Mouse (Mus musculus) thymus, adult 2 months (tissue): ENCODE data around the gene Gm20388. TPM values are rescaled to one million over a fixed set of nuclear protein-coding genes. Genes with fewer than 3 reads are reported as not detected.

Experiments used
- DNase-seq: peaks from one replicate; pipeline ENCODE4 v3.0.0; 2021
- H3K27ac ChIP-seq: fragments of 200-500 bp; 2 replicates; pipeline ENCODE4 v1.5.1; 2012; ENCODE audit warnings: low read length, control low read depth; ENCODE audit not compliant: control insufficient read depth, insufficient read depth
- H3K27me3 ChIP-seq: fragments of 200-500 bp; 2 replicates; pipeline ENCODE4 v1.6.1; 2012; ENCODE audit warnings: mild to moderate bottlenecking, low read length, moderate library complexity, mixed read lengths; ENCODE audit not compliant: control insufficient read depth, insufficient read depth
- H3K36me3 ChIP-seq: fragments of 200-500 bp; 2 replicates; pipeline ENCODE4 v1.6.1; 2012; ENCODE audit warnings: mild to moderate bottlenecking, low read length, moderate library complexity; ENCODE audit not compliant: control insufficient read depth, insufficient read depth
- H3K4me1 ChIP-seq: fragments of 200-500 bp; replicated peaks from 2 replicates; pipeline ENCODE4 v1.6.1; 2012; ENCODE audit warnings: low read length; ENCODE audit not compliant: control insufficient read depth, insufficient read depth
- H3K4me3 ChIP-seq: fragments of 200-500 bp; 2 replicates; pipeline ENCODE4 v1.5.1; 2012; ENCODE audit warnings: mild to moderate bottlenecking, low read length, control low read depth, moderate library complexity; ENCODE audit not compliant: control insufficient read depth, insufficient read depth
- CTCF ChIP-seq: fragments of 200-500 bp; IDR thresholded peaks from 2 replicates; pipeline ENCODE4 v1.5.1; 2012; ENCODE audit warnings: mild to moderate bottlenecking, control low read depth, low read length, moderate library complexity, borderline replicate concordance; ENCODE audit not compliant: control insufficient read depth, poor library complexity, insufficient read depth; ENCODE audit errors: extremely low read depth
- POLR2A ChIP-seq: fragments of 200-500 bp; IDR thresholded peaks from 2 replicates; pipeline ENCODE4 v1.6.1; 2012; ENCODE audit warnings: mild to moderate bottlenecking, low read length, control low read depth, moderate library complexity; ENCODE audit not compliant: control insufficient read depth, poor library complexity, insufficient read depth; ENCODE audit errors: extremely low read depth
- WGBS: fragments of 180-500 bp; shearing (Covaris S2); methylation state at CpG from one replicate; pipeline ENCODE4 v1.1.7; 2018; 5-methylcytosine and 5-hydroxymethylcytosine counted together
- polyA plus RNA-seq: library from polyadenylated mRNA; depleted of rRNA; stranded (reverse); fragments of >200 nt; gene quantifications from 2 replicates; pipeline ENCODE4 v1.2.3, GENCODE M21; 2012

Gene Gm20388
- polyA plus RNA-seq, 1 experiment, result 103 TPM

- Histone ChIP-seq H3K36me3 (no peaks in the 10 kb centered on the region), H3K4me1 (no peaks in the 10 kb centered on the region), H3K27ac (no peak overlapping the region), H3K27me3 (no peaks in the 10 kb centered on the region; the same call in 1 of the 2 replicates), H3K4me3 (no peak overlapping the region)
- DNase-seq, result no peak
- WGBS, result 96% methylated on average over 6 of the region's 6 CpGs
- TF ChIP-seq POLR2A (no peak), CTCF (no peak)
Observed at GRCm38 (mm10) chr8:123726759-123727158, 3816.1 kb downstream of the Gm20388 start.

GRCm38 (mm10) chr8:123729055-123729785, 3818.6 kb downstream of the Gm20388 start:
- H3K27me3 ChIP-seq, result no peaks in the 10 kb centered on the region; the same call in 1 of the 2 replicates
- TF ChIP-seq CTCF (no peak), POLR2A (no peak)
- H3K4me3 ChIP-seq, result no peak overlapping the region
- no peak overlapping the region for H3K27ac ChIP-seq
- no peak for DNase-seq
- 53% methylated on average over 20 of the region's 20 CpGs for WGBS
- H3K36me3 ChIP-seq, result no peaks in the 10 kb centered on the region
- H3K4me1 ChIP-seq, result no peaks in the 10 kb centered on the region

GRCm38 (mm10) chr8:123729786-123730411, 3819.3 kb downstream of the Gm20388 start:
- Histone ChIP-seq H3K4me3 (no peak overlapping the region), H3K27me3 (no peaks in the 10 kb centered on the region; the same call in 1 of the 2 replicates), H3K36me3 (no peaks in the 10 kb centered on the region), H3K4me1 (no peaks in the 10 kb centered on the region), H3K27ac (no peak overlapping the region)
- no peak for TF ChIP-seq CTCF
- no peak for TF ChIP-seq POLR2A
- 69% methylated on average over 13 of the region's 13 CpGs for WGBS
- no peak for DNase-seq

GRCm38 (mm10) chr8:123732332-123732731, 3821.7 kb downstream of the Gm20388 start:
- WGBS, result 55% methylated on average over 4 of the region's 4 CpGs
- Histone ChIP-seq H3K27me3 (no peaks in the 10 kb centered on the region; the same call in 1 of the 2 replicates), H3K27ac (no peak overlapping the region), H3K4me1 (no peaks in the 10 kb centered on the region), H3K36me3 (no peaks in the 10 kb centered on the region), H3K4me3 (no peak overlapping the region)
- TF ChIP-seq CTCF (no peak), POLR2A (no peak)
- DNase-seq, result no peak

- no peak for DNase-seq
- no peaks in the 10 kb centered on the region for H3K36me3 ChIP-seq
- TF ChIP-seq POLR2A, result no peak
- TF ChIP-seq CTCF, result no peak
- no peak overlapping the region for H3K27ac ChIP-seq
- 90% methylated on average over 8 of the region's 8 CpGs for WGBS
- H3K27me3 ChIP-seq, result no peaks in the 10 kb centered on the region; the same call in 1 of the 2 replicates
- H3K4me1 ChIP-seq, result no peaks in the 10 kb centered on the region
- no peak overlapping the region for H3K4me3 ChIP-seq
Observed at GRCm38 (mm10) chr8:123734486-123734885, 3823.8 kb downstream of the Gm20388 start.

GRCm38 (mm10) chr8:123736974-123737373, 3826.3 kb downstream of the Gm20388 start:
- Histone ChIP-seq H3K27ac (no peak overlapping the region), H3K36me3 (no peaks in the 10 kb centered on the region), H3K4me1 (no peaks in the 10 kb centered on the region), H3K27me3 (no peaks in the 10 kb centered on the region), H3K4me3 (no peak overlapping the region)
- TF ChIP-seq CTCF (no peak), POLR2A (no peak)
- 86% methylated on average over 9 of the region's 9 CpGs for WGBS
- DNase-seq, result no peak
